ENCODE assay signal across 22 mouse cellular contexts in genomic region chr12:9948784-9949183, GRCm38 (mm10).
DNase-seq lines count a peak whose midpoint lies in the region; ATAC-seq lines count a peak whose summit lies in the region.
"Had no signal": no experiment of that assay in that cellular context is flagged by ENCODE, and none has a peak within 500 bp of the region (broad histone marks: within the 10 kb centered on the region; RNA-seq: fewer than 3 reads in every experiment).

No protein-coding gene starts in this region.

- H3K27me3 ChIP-seq in embryonic facial prominence, embryonic 11.5 days (ENCODE audit: control insufficient read depth, insufficient read depth, low read length): no peaks in the 10 kb centered on the region
- no peaks in the 10 kb centered on the region for H3K27me3 ChIP-seq in embryonic facial prominence, embryonic 10.5 days (replicated peaks; ENCODE audit: low read depth, poor library complexity, severe bottlenecking)
- H3K27me3 ChIP-seq in embryonic facial prominence, embryonic 13.5 days: no peaks in the 10 kb centered on the region
- H3K27me3 ChIP-seq in embryonic facial prominence, embryonic 15.5 days: no peaks in the 10 kb centered on the region
- H3K27me3 ChIP-seq: embryonic facial prominence, embryonic 12.5 days; forebrain, embryonic 12.5 days; Patski had no signal

- H3K4me1 ChIP-seq in embryonic facial prominence, embryonic 11.5 days (ENCODE audit: control insufficient read depth, insufficient read depth, low read length): no peaks in the 10 kb centered on the region
- peaks cover 4% of the 10 kb centered on the region; the same call in 1 of the 2 replicates for H3K4me1 ChIP-seq in embryonic facial prominence, embryonic 10.5 days
- H3K4me1 ChIP-seq in embryonic facial prominence, embryonic 13.5 days: peaks cover 6% of the 10 kb centered on the region; the same call in 1 of the 2 replicates
- H3K4me1 ChIP-seq in embryonic facial prominence, embryonic 15.5 days: no peaks in the 10 kb centered on the region
- H3K4me1 ChIP-seq: forebrain, embryonic 12.5 days had no signal

- no peak for ATAC-seq in embryonic facial prominence, embryonic 11.5 days (replicated peaks; ENCODE audit: insufficient number of reproducible peaks, low FRiP score, low TSS enrichment, low read depth)
- no peak for ATAC-seq in embryonic facial prominence, embryonic 13.5 days (ENCODE audit: insufficient number of reproducible peaks, insufficient read depth, low FRiP score, low TSS enrichment, low read depth)
- ATAC-seq in embryonic facial prominence, embryonic 15.5 days (ENCODE audit: insufficient number of reproducible peaks, low FRiP score, low TSS enrichment, low read depth): peak; percentile 54; the same call in 1 of the 2 replicates
- ATAC-seq: activated CD4-positive, CD25-positive, alpha-beta regulatory T cell, adult 4 months; forebrain, embryonic 14.5 days; forebrain, embryonic 16.5 days; Patski had no signal

- no peaks in the 10 kb centered on the region for H3K9me3 ChIP-seq in embryonic facial prominence, embryonic 11.5 days (replicated peaks; ENCODE audit: control insufficient read depth, low read length)
- no peaks in the 10 kb centered on the region for H3K9me3 ChIP-seq in embryonic facial prominence, embryonic 10.5 days
- H3K9me3 ChIP-seq in embryonic facial prominence, embryonic 13.5 days: no peaks in the 10 kb centered on the region
- no peaks in the 10 kb centered on the region for H3K9me3 ChIP-seq in embryonic facial prominence, embryonic 15.5 days (replicated peaks)
- H3K9me3 ChIP-seq: embryonic facial prominence, embryonic 12.5 days; forebrain, embryonic 10.5 days; forebrain, embryonic 12.5 days had no signal

- no peak overlapping the region for H3K9ac ChIP-seq in embryonic facial prominence, embryonic 11.5 days (replicated peaks; ENCODE audit: low read length)
- no peak overlapping the region for H3K9ac ChIP-seq in embryonic facial prominence, embryonic 13.5 days
- no peak overlapping the region for H3K9ac ChIP-seq in embryonic facial prominence, embryonic 15.5 days
- H3K9ac ChIP-seq: embryonic facial prominence, embryonic 12.5 days; forebrain, embryonic 12.5 days had no signal

- no peak overlapping the region for H3K27ac ChIP-seq in embryonic facial prominence, embryonic 11.5 days (replicated peaks; ENCODE audit: low read depth, low read length)
- no peak overlapping the region for H3K27ac ChIP-seq in embryonic facial prominence, embryonic 10.5 days (replicated peaks)
- H3K27ac ChIP-seq in embryonic facial prominence, embryonic 13.5 days: peak overlapping the region; percentile 85
- H3K27ac ChIP-seq in embryonic facial prominence, embryonic 15.5 days (replicated peaks): peak overlapping the region; percentile 71
- H3K27ac ChIP-seq: embryonic facial prominence, embryonic 12.5 days; forebrain, embryonic 10.5 days; forebrain, embryonic 12.5 days had no signal

- no peak overlapping the region for H3K4me3 ChIP-seq in embryonic facial prominence, embryonic 11.5 days (ENCODE audit: low read depth, low read length)
- H3K4me3 ChIP-seq in embryonic facial prominence, embryonic 10.5 days: no peak overlapping the region
- no peak overlapping the region for H3K4me3 ChIP-seq in embryonic facial prominence, embryonic 13.5 days
- no peak overlapping the region for H3K4me3 ChIP-seq in embryonic facial prominence, embryonic 15.5 days (replicated peaks)
- H3K4me3 ChIP-seq: embryonic facial prominence, embryonic 12.5 days; erythroblast, embryonic 14.5 days; forebrain, embryonic 10.5 days; forebrain, embryonic 12.5 days had no signal

- H3K36me3 ChIP-seq in embryonic facial prominence, embryonic 11.5 days (replicated peaks; ENCODE audit: control insufficient read depth, insufficient read depth, low read depth, low read length): no peaks in the 10 kb centered on the region
- H3K36me3 ChIP-seq in embryonic facial prominence, embryonic 10.5 days (replicated peaks): no peaks in the 10 kb centered on the region
- H3K36me3 ChIP-seq in embryonic facial prominence, embryonic 13.5 days: no peaks in the 10 kb centered on the region
- no peaks in the 10 kb centered on the region for H3K36me3 ChIP-seq in embryonic facial prominence, embryonic 15.5 days
- H3K36me3 ChIP-seq: embryonic facial prominence, embryonic 12.5 days; forebrain, embryonic 10.5 days; forebrain, embryonic 12.5 days had no signal

- H3K4me2 ChIP-seq in embryonic facial prominence, embryonic 11.5 days (ENCODE audit: low read depth, low read length): no peak overlapping the region
- no peak overlapping the region for H3K4me2 ChIP-seq in embryonic facial prominence, embryonic 13.5 days
- no peak overlapping the region for H3K4me2 ChIP-seq in embryonic facial prominence, embryonic 15.5 days (replicated peaks)
- H3K4me2 ChIP-seq: embryonic facial prominence, embryonic 12.5 days; forebrain, embryonic 12.5 days had no signal

- WGBS in embryonic facial prominence, embryonic 11.5 days: 51% methylated on average over 4 of the region's 4 CpGs
- 58% methylated on average over 4 of the region's 4 CpGs for WGBS in embryonic facial prominence, embryonic 10.5 days
- 17% methylated on average over 4 of the region's 4 CpGs for WGBS in embryonic facial prominence, embryonic 13.5 days
- 19% methylated on average over 4 of the region's 4 CpGs for WGBS in embryonic facial prominence, embryonic 15.5 days

- DNase-seq in embryonic facial prominence, embryonic 11.5 days (ENCODE audit: low spot score): peak; percentile 9
- no peak for DNase-seq in embryonic facial prominence, embryonic 10.5 days (ENCODE audit: low spot score)
- no peak for DNase-seq in lung, postnatal 36 days
- no peak for DNase-seq in lung, postnatal 10 days
- DNase-seq: adrenal gland, adult 8-10 months; adrenal gland, postnatal 14 days; adrenal gland, postnatal 36 days; cerebellum, adult 11-12 months; cerebellum, adult 2 months; cerebellum, adult 9-10 months; cerebellum, postnatal 10 days; cerebellum, postnatal 25 days had no signal

Comparison
In these comparisons a context has a peak if more than half of its experiments do, and no peak if none do; other contexts are left out.
1. H3K27ac ChIP-seq: peak in embryonic facial prominence, embryonic 13.5 days (single experiment) and embryonic facial prominence, embryonic 15.5 days (single experiment); none in embryonic facial prominence, embryonic 11.5 days (single experiment) and embryonic facial prominence, embryonic 10.5 days (single experiment).